ENCODE assay signal across 9 mouse cellular contexts in the genomic region with DNA sequence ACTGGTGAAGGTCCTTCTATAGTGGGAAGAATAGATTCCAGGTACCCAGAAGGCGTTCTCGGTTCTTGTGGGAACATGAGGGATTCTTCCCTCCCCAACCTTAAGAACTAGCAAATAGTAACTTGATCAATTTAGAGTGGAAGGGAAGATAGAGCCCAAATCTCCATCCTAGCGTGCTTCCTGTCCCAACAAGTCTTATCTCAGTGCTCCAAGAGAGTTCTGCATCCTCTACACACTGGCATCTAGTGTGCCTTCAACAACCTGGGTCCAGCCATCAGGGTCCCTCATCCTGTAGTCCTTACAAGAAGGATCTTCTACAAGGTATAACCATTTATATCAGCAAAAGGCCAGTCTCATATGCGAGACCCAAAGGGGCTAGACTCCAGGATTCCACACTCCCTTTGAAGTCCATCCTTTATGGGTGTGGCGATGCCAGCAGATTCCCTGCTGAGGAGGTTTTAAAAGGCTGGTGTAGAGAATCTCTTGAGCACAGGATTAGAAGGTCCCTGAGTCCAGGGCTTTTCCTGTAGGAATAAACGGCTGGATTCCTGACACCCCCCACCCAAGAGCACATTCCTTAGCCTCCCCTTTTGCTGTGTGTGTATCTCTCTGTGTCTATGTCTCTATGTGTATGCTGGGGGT. TPM values are rescaled to one million over a fixed set of nuclear protein-coding genes. Genes with fewer than 3 reads are reported as not detected.
DNase-seq lines count a peak whose midpoint lies in the region; ATAC-seq and TF ChIP-seq lines count a peak whose summit lies in the region.
"Had no signal": no experiment of that assay in that cellular context is flagged by ENCODE, and none has a peak within 500 bp of the region (broad histone marks: within the 10 kb centered on the region; RNA-seq: fewer than 3 reads in every experiment).

No protein-coding gene starts in this region.

- DNase-seq in left cerebral cortex, adult 2 months (ENCODE audit: extremely low spot score in 1 of 2, low spot score in 2 of 2): no peak
- DNase-seq in left cerebral cortex, postnatal 14 days (ENCODE audit: low spot score in 2 of 2): no peak
- DNase-seq in retina, embryonic 14.5 days (ENCODE audit: low spot score): peak; percentile 26
- no peak for DNase-seq in frontal cortex, postnatal 14 days (ENCODE audit: low spot score in 2 of 2)
- DNase-seq in frontal cortex, postnatal 10 days (ENCODE audit: low spot score in 2 of 2): no peak

- H3K36me3 ChIP-seq in embryonic facial prominence, embryonic 12.5 days: peaks cover 14% of the 10 kb centered on the region
- H3K36me3 ChIP-seq in intestine, postnatal 0 days (ENCODE audit: control insufficient read depth, insufficient read depth): no peaks in the 10 kb centered on the region; the same call in 1 of the 2 replicates

- H3K27me3 ChIP-seq in embryonic facial prominence, embryonic 12.5 days: no peaks in the 10 kb centered on the region
- no peaks in the 10 kb centered on the region for H3K27me3 ChIP-seq in intestine, postnatal 0 days (replicated peaks; ENCODE audit: control insufficient read depth, insufficient read depth, low read length)

- no peak for ATAC-seq in embryonic facial prominence, embryonic 12.5 days (ENCODE audit: insufficient number of reproducible peaks, insufficient read depth, low FRiP score, low TSS enrichment)
- no peak for ATAC-seq in intestine, postnatal 0 days
- no peak for ATAC-seq in cerebellum, adult (ENCODE audit: insufficient number of reproducible peaks, low FRiP score, low TSS enrichment)

- TF ChIP-seq CTCF in left cerebral cortex, adult 2 months (IDR thresholded peaks at IDR 0.05): no peak
- TF ChIP-seq CTCF in intestine, postnatal 0 days (IDR thresholded peaks at IDR 0.05; ENCODE audit: low read depth): no peak

- H3K9me3 ChIP-seq in embryonic facial prominence, embryonic 12.5 days: no peaks in the 10 kb centered on the region
- no peaks in the 10 kb centered on the region for H3K9me3 ChIP-seq in intestine, postnatal 0 days (ENCODE audit: control insufficient read depth)

- peak overlapping the region; percentile 65 for H3K4me2 ChIP-seq in embryonic facial prominence, embryonic 12.5 days (replicated peaks)
- H3K4me2 ChIP-seq in intestine, postnatal 0 days (replicated peaks; ENCODE audit: low read depth): peak overlapping the region; percentile 92

- peak overlapping the region; percentile 84 for H3K27ac ChIP-seq in left cerebral cortex, adult 2 months
- H3K27ac ChIP-seq in embryonic facial prominence, embryonic 12.5 days: peak overlapping the region; percentile 84
- H3K27ac ChIP-seq in intestine, postnatal 0 days (ENCODE audit: low read depth, low read length): no peak overlapping the region

- WGBS in embryonic facial prominence, embryonic 12.5 days: 46% methylated on average over 6 of the region's 6 CpGs
- WGBS in intestine, postnatal 0 days: 57% methylated on average over 6 of the region's 6 CpGs

- H3K4me3 ChIP-seq in left cerebral cortex, adult 2 months: peak overlapping the region; percentile 71
- H3K4me3 ChIP-seq in embryonic facial prominence, embryonic 12.5 days: peak overlapping the region; percentile 53
- peak overlapping the region; percentile 58 for H3K4me3 ChIP-seq in intestine, postnatal 0 days (ENCODE audit: low read depth, low read length)

- intact Hi-C loops in left cerebral cortex, adult 2 months (cut with DNase I): loop anchor here (2.0 kb wide), 1 partner anchor 51 kb away; no protein-coding TSS in a partner anchor
- intact Hi-C loops in left cerebral cortex, postnatal 14 days (cut with DNase I): loop anchor here (5.0 kb wide), 1 partner anchor 39 kb away; no protein-coding TSS in a partner anchor

- H3K4me1 ChIP-seq in embryonic facial prominence, embryonic 12.5 days: peaks cover 38% of the 10 kb centered on the region
- H3K4me1 ChIP-seq in intestine, postnatal 0 days (replicated peaks; ENCODE audit: control insufficient read depth, insufficient read depth, low read length): peaks cover 16% of the 10 kb centered on the region; the same call in 1 of the 2 replicates

- peak overlapping the region; percentile 59 for H3K9ac ChIP-seq in embryonic facial prominence, embryonic 12.5 days
- peak overlapping the region; percentile 51; the same call in 1 of the 2 replicates for H3K9ac ChIP-seq in intestine, postnatal 0 days (ENCODE audit: low read depth, low read length)

RNA-seq across cellular contexts. Expression of gene Ccdc71, which starts 8.7 kb away (rescaled TPM):
- 10 to 100 TPM; 31.3 to 44.6 TPM for total RNA-seq in left cerebral cortex, adult 2 months (2021)
- 10 to 100 TPM; 38.3 to 40.2 TPM for total RNA-seq in left cerebral cortex, postnatal 14 days (2021)
- polyA plus RNA-seq in embryonic facial prominence, embryonic 12.5 days (2016; fragmentation: Nextera tagmentation; extraction: Ambion mirVana): 53.1 and 58.3 TPM in 2 replicates
- 29.4 and 30.2 TPM in 2 replicates for polyA plus RNA-seq in intestine, postnatal 0 days (2015; fragmentation: Nextera tagmentation; extraction: Ambion mirVana)

RNA-seq across cellular contexts. Expression of gene Klhdc8b, which starts 9.7 kb away (rescaled TPM):
- total RNA-seq in left cerebral cortex, adult 2 months (2021): 10 to 100 TPM; 30.7 to 32.8 TPM
- total RNA-seq in left cerebral cortex, postnatal 14 days (2021): 10 to 100 TPM; 36.1 to 38.4 TPM
- polyA plus RNA-seq in embryonic facial prominence, embryonic 12.5 days (2016; fragmentation: Nextera tagmentation; extraction: Ambion mirVana): 44.5 and 46.0 TPM in 2 replicates
- polyA plus RNA-seq in intestine, postnatal 0 days (2015; fragmentation: Nextera tagmentation; extraction: Ambion mirVana): 24.2 and 24.8 TPM in 2 replicates

RNA-seq across cellular contexts. Expression of gene BC048562, which starts 15.4 kb away (rescaled TPM):
- not detected for total RNA-seq in left cerebral cortex, adult 2 months (2021)
- not detected for total RNA-seq in left cerebral cortex, postnatal 14 days (2021)
- polyA plus RNA-seq in embryonic facial prominence, embryonic 12.5 days (2016; fragmentation: Nextera tagmentation; extraction: Ambion mirVana): not detected in 2 replicates
- polyA plus RNA-seq in intestine, postnatal 0 days (2015; fragmentation: Nextera tagmentation; extraction: Ambion mirVana): not detected in 2 replicates
- total RNA-seq: left cerebral cortex, postnatal 36 days had no signal

RNA-seq across cellular contexts. Expression of gene Ccdc36, which starts 23.4 kb away (rescaled TPM):
- total RNA-seq in left cerebral cortex, adult 2 months (2021): under 1 TPM; 0.26 to 0.29 TPM
- under 1 TPM; 0.11 to 0.21 TPM for total RNA-seq in left cerebral cortex, postnatal 14 days (2021)
- 1.4 and 2.0 TPM in 2 replicates for polyA plus RNA-seq in embryonic facial prominence, embryonic 12.5 days (2016; fragmentation: Nextera tagmentation; extraction: Ambion mirVana)
- polyA plus RNA-seq in intestine, postnatal 0 days (2015; fragmentation: Nextera tagmentation; extraction: Ambion mirVana): 0.29 TPM in 2 replicates

RNA-seq across cellular contexts. Expression of gene Lamb2, which starts 27.9 kb away (rescaled TPM):
- total RNA-seq in left cerebral cortex, adult 2 months (2021): 10 to 100 TPM; 28.2 to 29.4 TPM
- total RNA-seq in left cerebral cortex, postnatal 14 days (2021): 10 to 100 TPM; 36.0 to 38.3 TPM
- 51.3 and 58.5 TPM in 2 replicates for polyA plus RNA-seq in embryonic facial prominence, embryonic 12.5 days (2016; fragmentation: Nextera tagmentation; extraction: Ambion mirVana)
- polyA plus RNA-seq in intestine, postnatal 0 days (2015; fragmentation: Nextera tagmentation; extraction: Ambion mirVana): 8.9 and 10.1 TPM in 2 replicates
